Mouse (Mus musculus): ENCODE data around the gene Ehbp1l1. TPM values are rescaled to one million over a fixed set of nuclear protein-coding genes. Genes with fewer than 3 reads are reported as not detected.
A peak's percentile ranks its signal among the peaks of the same experiment; 100 is the strongest.

Gene Ehbp1l1
- total and polyA plus RNA-seq, 3 experiments: 30.4 to 62.6 (median 57.0) TPM

- peak overlapping the region; percentile 70; the same call in 1 of the 2 replicates for H3K9ac ChIP-seq (ENCODE audit: insufficient read depth, low read depth)
- in situ Hi-C loops (cut with MboI; ENCODE audit: low pct_ligation_motif_present, low pct_unique_long_range_greater_than_20kb, low sequenced_read_pairs) (no loop called here), dilution Hi-C loops (cut with MboI; ENCODE audit: extremely low pct_ligation_motif_present, extremely low pct_unique_long_range_greater_than_20kb, low sequenced_read_pairs) (no loop called here)
- peak overlapping the region; percentile 62 to 94 (median 81) for H3K4me3 ChIP-seq (replicated peaks in 1 of 3; ENCODE audit: low read depth in 2 of 3, low read length in 2 of 3, poor library complexity in 1 of 3)
- TF ChIP-seq SIN3A (IDR thresholded peaks at IDR 0.05; ENCODE audit: low read length) (peak; percentile 37; the same call in 1 of the 2 replicates), ZKSCAN1 (IDR thresholded peaks at IDR 0.05; ENCODE audit: borderline replicate concordance, low read depth, low read length) (peak; percentile 66), BHLHE40 (IDR thresholded peaks at IDR 0.05; ENCODE audit: low read depth, low read length) (peak; percentile 71), MAX (IDR thresholded peaks at IDR 0.05; ENCODE audit: low read length) (no peak), TCF12 (IDR thresholded peaks at IDR 0.05; ENCODE audit: low read depth, low read length) (peak; percentile 39; the same call in 1 of the 2 replicates), KAT2A (IDR thresholded peaks at IDR 0.05; ENCODE audit: insufficient replicate concordance, low read length) (0 out of 2 replicates have a peak, but pooled peaks have one; percentile 14), ZMIZ1 (IDR thresholded peaks at IDR 0.05; ENCODE audit: low read depth, low read length) (no peak), EP300 (IDR thresholded peaks at IDR 0.05; ENCODE audit: low read length) (peak; percentile 62)
- no peaks in the 10 kb centered on the region for H3K27me3 ChIP-seq (replicated peaks)
- peaks cover 6% of the 10 kb centered on the region; the same call in 1 of the 2 replicates for H3K79me2 ChIP-seq (replicated peaks; ENCODE audit: control insufficient read depth, extremely low read depth, insufficient read depth, poor library complexity, severe bottlenecking)
- DNase-seq (ENCODE audit: extremely low read depth): peak; percentile 73
- peaks cover 14 to 36% of the 10 kb centered on the region in 2 experiments for H3K4me1 ChIP-seq (ENCODE audit: control insufficient read depth in 1 of 2, insufficient read depth in 2 of 2)
- peak overlapping the region; percentile 81 for H3K4me2 ChIP-seq (ENCODE audit: insufficient read depth, low read depth, poor library complexity, severe bottlenecking)
- H3K36me3 ChIP-seq (replicated peaks in 1 of 2; ENCODE audit: control insufficient read depth in 1 of 2, insufficient read depth in 1 of 2, low read length in 1 of 2): peaks cover 40 to 61% of the 10 kb centered on the region in 2 experiments
- no peaks in the 10 kb centered on the region for H3K9me3 ChIP-seq (replicated peaks; ENCODE audit: low read length)
- H3K27ac ChIP-seq (ENCODE audit: insufficient read depth, low read depth): peak overlapping the region; percentile 39
Observed at GRCm38 (mm10) chr19:5662310-5662709, 63.8 kb downstream of the Ehbp1l1 start.

- Histone ChIP-seq H3K4me3 (replicated peaks in 1 of 3; ENCODE audit: low read depth in 2 of 3, low read length in 2 of 3, poor library complexity in 1 of 3) (peak overlapping the region; percentile 48 to 65 (median 57)), H3K36me3 (replicated peaks in 1 of 2; ENCODE audit: control insufficient read depth in 1 of 2, insufficient read depth in 1 of 2, low read length in 1 of 2) (peaks cover 36 to 59% of the 10 kb centered on the region in 2 experiments), H3K9me3 (replicated peaks; ENCODE audit: low read length) (no peaks in the 10 kb centered on the region), H3K9ac (ENCODE audit: insufficient read depth, low read depth) (peak overlapping the region; percentile 52), H3K4me1 (ENCODE audit: control insufficient read depth in 1 of 2, insufficient read depth in 2 of 2) (peaks cover 14 to 36% of the 10 kb centered on the region in 2 experiments), H3K4me2 (ENCODE audit: insufficient read depth, low read depth, poor library complexity, severe bottlenecking) (peak overlapping the region; percentile 81), H3K27ac (ENCODE audit: insufficient read depth, low read depth) (peak overlapping the region; percentile 39), H3K79me2 (replicated peaks; ENCODE audit: control insufficient read depth, extremely low read depth, insufficient read depth, poor library complexity, severe bottlenecking) (peaks cover 6% of the 10 kb centered on the region; the same call in 1 of the 2 replicates), H3K27me3 (replicated peaks) (no peaks in the 10 kb centered on the region)
- in situ Hi-C loops (cut with MboI; ENCODE audit: low pct_ligation_motif_present, low pct_unique_long_range_greater_than_20kb, low sequenced_read_pairs) (no loop called here), dilution Hi-C loops (cut with MboI; ENCODE audit: extremely low pct_ligation_motif_present, extremely low pct_unique_long_range_greater_than_20kb, low sequenced_read_pairs) (no loop called here)
- peak; percentile 59 for DNase-seq (ENCODE audit: extremely low read depth)
- TF ChIP-seq POLR2A (IDR thresholded peaks at IDR 0.05; ENCODE audit: low read depth, low read length) (peak; percentile 45; the same call in 1 of the 2 replicates), ZMIZ1 (IDR thresholded peaks at IDR 0.05; ENCODE audit: low read depth, low read length) (0 out of 2 replicates have a peak, but pooled peaks have one; percentile 26), MYC (IDR thresholded peaks at IDR 0.05; ENCODE audit: low read depth, low read length) (no peak), ELF1 (IDR thresholded peaks at IDR 0.05; ENCODE audit: low read depth, low read length) (peak; percentile 84), KAT2A (IDR thresholded peaks at IDR 0.05; ENCODE audit: insufficient replicate concordance, low read length) (0 out of 2 replicates have a peak, but pooled peaks have one; percentile 1), CHD2 (IDR thresholded peaks at IDR 0.05; ENCODE audit: low read length) (no peak), ETS1 (conservative IDR thresholded peaks at IDR 0.05; ENCODE audit: low read depth, low read length) (no peak), UBTF (IDR thresholded peaks at IDR 0.05; ENCODE audit: low read depth, low read length) (no peak), MAZ (IDR thresholded peaks at IDR 0.05; ENCODE audit: low read depth, low read length) (peak; percentile 80), NELFE (IDR thresholded peaks at IDR 0.05; ENCODE audit: low read depth, low read length) (peak; percentile 41; the same call in 1 of the 2 replicates), MEF2A (IDR thresholded peaks at IDR 0.05; ENCODE audit: borderline replicate concordance, low read depth, low read length) (0 out of 2 replicates have a peak, but pooled peaks have one; percentile 9), RAD21 (IDR thresholded peaks at IDR 0.05; ENCODE audit: low read depth, low read length) (no peak), USF1 (IDR thresholded peaks at IDR 0.05; ENCODE audit: low read depth, low read length) (no peak), ZC3H11A (IDR thresholded peaks at IDR 0.05; ENCODE audit: low read depth, low read length) (no peak), JUN (IDR thresholded peaks at IDR 0.05; ENCODE audit: insufficient read depth, low read depth, low read length) (no peak), MAFK (IDR thresholded peaks at IDR 0.05; ENCODE audit: insufficient replicate concordance, low read length) (no peak), POLR2AphosphoS2 (IDR thresholded peaks at IDR 0.05; ENCODE audit: low read depth, low read length) (no peak), PAX5 (IDR thresholded peaks at IDR 0.05; ENCODE audit: low read length) (no peak), NRF1 (IDR thresholded peaks at IDR 0.05; ENCODE audit: low read depth, low read length) (no peak), JUND (conservative IDR thresholded peaks at IDR 0.05; ENCODE audit: low read depth, low read length) (no peak), RCOR1 (conservative IDR thresholded peaks at IDR 0.05; ENCODE audit: low read depth, low read length) (no peak), TCF12 (IDR thresholded peaks at IDR 0.05; ENCODE audit: low read depth, low read length) (no peak), CTCF (conservative IDR thresholded peaks at IDR 0.05 in 1 of 2, IDR thresholded peaks at IDR 0.05 in 1 of 2; ENCODE audit: low read depth in 2 of 2, low read length in 2 of 2) (no peak), IRF4 (IDR thresholded peaks at IDR 0.05; ENCODE audit: low read depth, low read length) (no peak), HCFC1 (IDR thresholded peaks at IDR 0.05; ENCODE audit: low read depth, low read length) (peak; percentile 24), EP300 (IDR thresholded peaks at IDR 0.05; ENCODE audit: low read length) (no peak)
Observed at GRCm38 (mm10) chr19:5660942-5661751, 65.0 kb downstream of the Ehbp1l1 start.
